Mouse (Mus musculus) bone marrow, adult 2 months (tissue): ENCODE results near the gene Cntfr.

ENCODE experiments used
- CTCF ChIP-seq: fragments of 200-500 bp; IDR thresholded peaks from 2 replicates; pipeline ENCODE4 v1.5.1; 2011; ENCODE audit warnings: low read length, control low read depth; ENCODE audit not compliant: control insufficient read depth, insufficient read depth
- POLR2A ChIP-seq: fragments of 200-500 bp; IDR thresholded peaks from 2 replicates; pipeline ENCODE4 v1.6.1; 2011; ENCODE audit warnings: low read depth, mild to moderate bottlenecking, control low read depth, low read length, borderline replicate concordance; ENCODE audit not compliant: control insufficient read depth

GRCm38 (mm10) chr4:41710229-41710628 is 13.3 kb upstream of the Cntfr start:
- no peak for TF ChIP-seq POLR2A
- TF ChIP-seq CTCF: no peak
